Mouse (Mus musculus): ENCODE data around the gene Cxcl15. TPM values are rescaled to one million over a fixed set of nuclear protein-coding genes. Genes with fewer than 3 reads are reported as not detected.
"Not testable (repeated sequence)": the region's sequence is repeated elsewhere in the genome, so short reads cannot be mapped to it uniquely, and the experiment has no call there.

Gene Cxcl15
- polyA plus RNA-seq, 1 experiment from 2014 or later, result not detected

GRCm38 (mm10) chr5:90771880-90772653 lies 22.3 kb upstream of the Cxcl15 start, which contains the start of gene Pf4:
Gene Pf4 (plus strand): TSS chr5:90772435.
- Histone ChIP-seq H3K4me3 (no peak within 1 kb of the TSS), H3K27ac (no peak within 1 kb of the TSS), H3K27me3 (replicated peaks) (no peaks in the 10 kb centered on the region), H3K4me1 (no peaks in the 10 kb centered on the region), H3K4me2 (replicated peaks) (no peak within 1 kb of the TSS), H3K9ac (no peak within 1 kb of the TSS), H3K9me3 (no peaks in the 10 kb centered on the region), H3K36me3 (no peaks in the 10 kb centered on the region)
- 83% methylated on average over 16 of the region's 16 CpGs for WGBS
- no peak for ATAC-seq (ENCODE audit: low FRiP score, low read depth)

GRCm38 (mm10) chr5:90775562-90775961 lies 18.8 kb upstream of the Cxcl15 start:
- no peak for ATAC-seq (ENCODE audit: low FRiP score, low read depth)
- 97% methylated on average over 5 of the region's 5 CpGs for WGBS
- Histone ChIP-seq H3K9ac (no peak overlapping the region), H3K27ac (no peak overlapping the region), H3K4me2 (replicated peaks) (no peak overlapping the region), H3K27me3 (replicated peaks) (no peaks in the 10 kb centered on the region), H3K9me3 (no peaks in the 10 kb centered on the region), H3K4me1 (no peaks in the 10 kb centered on the region), H3K36me3 (no peaks in the 10 kb centered on the region), H3K4me3 (no peak overlapping the region)

GRCm38 (mm10) chr5:90777621-90778020 lies 16.7 kb upstream of the Cxcl15 start:
- no peak overlapping the region for H3K4me3 ChIP-seq
- H3K4me1 ChIP-seq, result no peaks in the 10 kb centered on the region
- no peaks in the 10 kb centered on the region for H3K27me3 ChIP-seq (replicated peaks)
- no peaks in the 10 kb centered on the region for H3K9me3 ChIP-seq
- WGBS, result 87% methylated on average over 10 of the region's 10 CpGs
- H3K4me2 ChIP-seq (replicated peaks), result no peak overlapping the region
- no peaks in the 10 kb centered on the region for H3K36me3 ChIP-seq
- no peak for ATAC-seq (ENCODE audit: low FRiP score, low read depth)
- H3K27ac ChIP-seq, result no peak overlapping the region
- H3K9ac ChIP-seq, result no peak overlapping the region

- 85% methylated on average over 6 of the region's 6 CpGs for WGBS
- ATAC-seq (ENCODE audit: low FRiP score, low read depth), result no peak
- Histone ChIP-seq H3K4me2 (replicated peaks) (no peak overlapping the region), H3K27me3 (replicated peaks) (no peaks in the 10 kb centered on the region), H3K4me3 (no peak overlapping the region), H3K9ac (no peak overlapping the region), H3K36me3 (no peaks in the 10 kb centered on the region), H3K27ac (no peak overlapping the region), H3K9me3 (no peaks in the 10 kb centered on the region), H3K4me1 (no peaks in the 10 kb centered on the region)
Measured at GRCm38 (mm10) chr5:90778856-90779255, 15.5 kb upstream of the Cxcl15 start.

GRCm38 (mm10) chr5:90783697-90784096 lies 10.6 kb upstream of the Cxcl15 start:
- no peak overlapping the region for H3K9ac ChIP-seq
- 81% methylated on average over 3 of the region's 3 CpGs for WGBS
- ATAC-seq (ENCODE audit: low FRiP score, low read depth), result no peak
- no peaks in the 10 kb centered on the region for H3K36me3 ChIP-seq
- 0 out of 2 replicates have a peak, but pooled peaks cover 4% of the 10 kb centered on the region for H3K4me1 ChIP-seq
- H3K4me2 ChIP-seq (replicated peaks), result no peak overlapping the region
- H3K9me3 ChIP-seq, result no peaks in the 10 kb centered on the region
- H3K27ac ChIP-seq, result no peak overlapping the region
- H3K4me3 ChIP-seq, result no peak overlapping the region
- no peaks in the 10 kb centered on the region for H3K27me3 ChIP-seq (replicated peaks)

- ATAC-seq (ENCODE audit: low FRiP score, low read depth), result peak; percentile 81
- Histone ChIP-seq H3K4me3 (peak within 1 kb of the TSS; percentile 27), H3K4me2 (replicated peaks) (peak within 1 kb of the TSS; percentile 67), H3K9ac (no peak within 1 kb of the TSS), H3K36me3 (no peaks in the 10 kb centered on the region), H3K27me3 (replicated peaks) (no peaks in the 10 kb centered on the region), H3K4me1 (0 out of 2 replicates have a peak, but pooled peaks cover 4% of the 10 kb centered on the region), H3K9me3 (no peaks in the 10 kb centered on the region), H3K27ac (no peak within 1 kb of the TSS)
- 17% methylated on average over 26 of the region's 26 CpGs for WGBS
Measured at GRCm38 (mm10) chr5:90785659-90786588, 8.4 kb upstream of the Cxcl15 start, which contains the start of gene Cxcl3. Gene Cxcl3 (plus strand): TSS chr5:90786103.

GRCm38 (mm10) chr5:90788114-90788513 lies 6.2 kb upstream of the Cxcl15 start:
- no peak for ATAC-seq (ENCODE audit: low FRiP score, low read depth)
- Histone ChIP-seq H3K4me1 (0 out of 2 replicates have a peak, but pooled peaks cover 4% of the 10 kb centered on the region), H3K4me3 (no peak overlapping the region), H3K27me3 (replicated peaks) (no peaks in the 10 kb centered on the region), H3K36me3 (no peaks in the 10 kb centered on the region), H3K27ac (no peak overlapping the region), H3K9ac (no peak overlapping the region), H3K9me3 (no peaks in the 10 kb centered on the region), H3K4me2 (replicated peaks) (no peak overlapping the region)
- 78% methylated on average over 4 of the region's 4 CpGs for WGBS

- H3K27me3 ChIP-seq (replicated peaks), result no peaks in the 10 kb centered on the region
- no peak overlapping the region for H3K9ac ChIP-seq
- no peak for ATAC-seq (ENCODE audit: low FRiP score, low read depth)
- no peak overlapping the region for H3K4me2 ChIP-seq (replicated peaks)
- no peaks in the 10 kb centered on the region for H3K36me3 ChIP-seq
- H3K27ac ChIP-seq, result no peak overlapping the region
- no peaks in the 10 kb centered on the region for H3K9me3 ChIP-seq
- H3K4me1 ChIP-seq, result 0 out of 2 replicates have a peak, but pooled peaks cover 4% of the 10 kb centered on the region
- H3K4me3 ChIP-seq, result no peak overlapping the region
- 77% methylated on average over 11 of the region's 11 CpGs for whole genome bisulfite sequencing
Measured at GRCm38 (mm10) chr5:90789306-90790073, 4.8 kb upstream of the Cxcl15 start.

GRCm38 (mm10) chr5:90790074-90790502 lies 4.2 kb upstream of the Cxcl15 start:
- H3K27me3 ChIP-seq (replicated peaks), result no peaks in the 10 kb centered on the region
- H3K36me3 ChIP-seq, result no peaks in the 10 kb centered on the region
- no peaks in the 10 kb centered on the region for H3K9me3 ChIP-seq
- WGBS, result 54% methylated on average over 8 of the region's 8 CpGs
- no peak for ATAC-seq (ENCODE audit: low FRiP score, low read depth)
- H3K9ac ChIP-seq, result no peak overlapping the region
- no peak overlapping the region for H3K4me3 ChIP-seq
- no peak overlapping the region for H3K4me2 ChIP-seq (replicated peaks)
- 0 out of 2 replicates have a peak, but pooled peaks cover 4% of the 10 kb centered on the region for H3K4me1 ChIP-seq
- no peak overlapping the region for H3K27ac ChIP-seq

GRCm38 (mm10) chr5:90795392-90795791 lies 1.1 kb downstream of the Cxcl15 start:
- H3K4me3 ChIP-seq; ATAC-seq (ENCODE audit: low FRiP score, low read depth); H3K9me3 ChIP-seq; H3K36me3 ChIP-seq; H3K27ac ChIP-seq; H3K9ac ChIP-seq; H3K27me3 ChIP-seq (replicated peaks); H3K4me1 ChIP-seq; H3K4me2 ChIP-seq (replicated peaks): not testable (repeated sequence)
- 82% methylated on average over 2 of the region's 2 CpGs for WGBS

- Histone ChIP-seq H3K27ac (no peak overlapping the region), H3K9ac (no peak overlapping the region), H3K36me3 (no peaks in the 10 kb centered on the region), H3K4me3 (no peak overlapping the region), H3K4me2 (replicated peaks) (no peak overlapping the region), H3K4me1 (no peaks in the 10 kb centered on the region), H3K9me3 (no peaks in the 10 kb centered on the region), H3K27me3 (replicated peaks) (no peaks in the 10 kb centered on the region)
- ATAC-seq (ENCODE audit: low FRiP score, low read depth), result no peak
Measured at GRCm38 (mm10) chr5:90804574-90804973, 10.2 kb downstream of the Cxcl15 start.

- Histone ChIP-seq H3K4me1 (no peaks in the 10 kb centered on the region), H3K9me3 (no peaks in the 10 kb centered on the region), H3K36me3 (no peaks in the 10 kb centered on the region), H3K4me3 (no peak overlapping the region), H3K27me3 (replicated peaks) (no peaks in the 10 kb centered on the region), H3K27ac (no peak overlapping the region), H3K4me2 (replicated peaks) (no peak overlapping the region), H3K9ac (no peak overlapping the region)
- ATAC-seq (ENCODE audit: low FRiP score, low read depth), result no peak
Measured at GRCm38 (mm10) chr5:90806050-90806449, 11.7 kb downstream of the Cxcl15 start.

Measured in neural tube, embryonic 12.5 days (tissue).